Mouse (Mus musculus): ENCODE results near the gene Faim2.

DNA sequence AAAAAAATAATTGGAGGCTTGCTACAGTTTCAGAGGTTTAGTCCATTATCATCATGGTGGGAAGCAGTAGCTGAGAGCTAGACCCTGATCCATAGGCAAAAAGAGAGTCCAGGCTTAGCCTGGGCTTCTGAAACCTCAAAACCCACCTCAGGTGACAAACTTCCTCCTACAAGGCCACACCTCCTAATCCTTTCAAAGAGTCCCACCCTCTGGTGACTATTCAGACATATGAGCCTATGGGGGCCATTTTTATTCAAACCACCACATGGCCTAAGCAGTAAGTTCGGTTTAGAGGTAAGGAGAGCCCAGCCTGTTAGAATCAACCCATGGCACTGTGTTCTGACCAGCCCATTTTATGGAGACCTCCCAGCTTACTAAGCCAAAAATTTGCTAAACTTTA, 52.2 kb downstream of the Faim2 start:
- no peak for TF ChIP-seq CTCF (conservative IDR thresholded peaks at IDR 0.05; ENCODE audit: low read length)
- no peak for TF ChIP-seq POU5F1 (IDR thresholded peaks at IDR 0.05; ENCODE audit: borderline replicate concordance, low read length)

Measured in E14TG2a.4 (cell line).